Mouse (Mus musculus): ENCODE measurements at regions not wholly inside any gene's neighbourhood (a gene's known extent, or its start where the extent isn't known, plus 50 kb on each side); places are given as distances from the start of the nearest gene placed in this dataset.
A peak's percentile ranks its signal among the peaks of the same experiment; 100 is the strongest.

DNA sequence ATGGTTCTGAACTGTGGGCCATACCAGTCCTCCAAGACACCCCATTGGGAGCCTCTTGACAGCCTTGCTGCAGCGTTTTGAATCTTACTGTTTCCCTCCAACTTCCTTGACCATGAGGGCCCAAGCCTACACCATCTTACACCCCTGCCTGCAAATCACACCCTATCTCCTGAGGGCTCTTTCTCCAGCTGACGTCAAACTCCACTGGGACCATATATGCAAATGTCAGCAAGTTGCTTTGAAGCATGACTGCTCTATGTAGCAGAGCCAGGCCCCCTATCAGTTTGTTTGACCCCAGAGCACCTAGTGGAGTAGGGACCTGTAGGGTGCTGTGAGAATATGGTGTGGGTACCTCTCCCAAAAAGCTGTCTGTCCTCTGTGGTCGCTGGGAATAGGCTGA is 172.8 kb downstream of the Ttc8 start:
- H3K27ac ChIP-seq (ENCODE audit: low read depth, low read length) = no peak overlapping the region
- H3K9ac ChIP-seq (ENCODE audit: low read depth, low read length) = no peak overlapping the region
- WGBS = 58% methylated on average over 3 of the region's 3 CpGs
- no peak overlapping the region for H3K4me2 ChIP-seq (replicated peaks; ENCODE audit: low read depth)
- no peaks in the 10 kb centered on the region for H3K9me3 ChIP-seq (ENCODE audit: control insufficient read depth)
- H3K4me1 ChIP-seq (replicated peaks; ENCODE audit: control insufficient read depth, insufficient read depth, low read length) = peaks cover 7% of the 10 kb centered on the region; the same call in 1 of the 2 replicates
- H3K4me3 ChIP-seq (ENCODE audit: low read depth, low read length) = no peak overlapping the region
- no peak for ATAC-seq
- H3K36me3 ChIP-seq (ENCODE audit: control insufficient read depth, insufficient read depth) = no peaks in the 10 kb centered on the region
- TF ChIP-seq CTCF (IDR thresholded peaks at IDR 0.05; ENCODE audit: low read depth) = no peak
- no peaks in the 10 kb centered on the region for H3K27me3 ChIP-seq (replicated peaks; ENCODE audit: control insufficient read depth, insufficient read depth, low read length)

DNA sequence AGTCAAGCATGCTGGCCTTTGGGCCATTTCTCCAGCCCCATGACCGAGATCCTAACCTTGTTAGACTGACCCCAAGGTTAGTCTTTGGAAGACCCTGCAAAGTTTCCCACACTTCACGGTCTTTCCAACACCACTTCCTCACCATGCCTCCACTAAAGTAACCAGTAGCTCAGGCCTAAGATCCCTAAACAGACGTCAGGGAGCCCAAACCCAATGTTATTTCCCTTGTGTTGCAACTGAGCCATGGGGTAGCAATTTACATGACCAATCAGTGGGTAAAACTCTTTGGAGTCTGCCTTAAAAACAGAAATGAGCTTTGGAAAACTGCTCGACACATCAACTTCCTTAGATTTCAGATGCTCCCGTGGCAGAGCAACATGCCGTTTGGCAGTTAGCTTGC is 173.6 kb downstream of the Ttc8 start:
- no peak overlapping the region for H3K27ac ChIP-seq (ENCODE audit: low read depth, low read length)
- peaks cover 7% of the 10 kb centered on the region; the same call in 1 of the 2 replicates for H3K4me1 ChIP-seq (replicated peaks; ENCODE audit: control insufficient read depth, insufficient read depth, low read length)
- H3K9me3 ChIP-seq (ENCODE audit: control insufficient read depth) = no peaks in the 10 kb centered on the region
- no peak overlapping the region for H3K9ac ChIP-seq (ENCODE audit: low read depth, low read length)
- H3K27me3 ChIP-seq (replicated peaks; ENCODE audit: control insufficient read depth, insufficient read depth, low read length) = no peaks in the 10 kb centered on the region
- H3K4me2 ChIP-seq (replicated peaks; ENCODE audit: low read depth) = no peak overlapping the region
- 87% methylated on average over 6 of the region's 6 CpGs for WGBS
- no peak for ATAC-seq
- H3K4me3 ChIP-seq (ENCODE audit: low read depth, low read length) = no peak overlapping the region
- no peak for TF ChIP-seq CTCF (IDR thresholded peaks at IDR 0.05; ENCODE audit: low read depth)
- H3K36me3 ChIP-seq (ENCODE audit: control insufficient read depth, insufficient read depth) = no peaks in the 10 kb centered on the region

DNA sequence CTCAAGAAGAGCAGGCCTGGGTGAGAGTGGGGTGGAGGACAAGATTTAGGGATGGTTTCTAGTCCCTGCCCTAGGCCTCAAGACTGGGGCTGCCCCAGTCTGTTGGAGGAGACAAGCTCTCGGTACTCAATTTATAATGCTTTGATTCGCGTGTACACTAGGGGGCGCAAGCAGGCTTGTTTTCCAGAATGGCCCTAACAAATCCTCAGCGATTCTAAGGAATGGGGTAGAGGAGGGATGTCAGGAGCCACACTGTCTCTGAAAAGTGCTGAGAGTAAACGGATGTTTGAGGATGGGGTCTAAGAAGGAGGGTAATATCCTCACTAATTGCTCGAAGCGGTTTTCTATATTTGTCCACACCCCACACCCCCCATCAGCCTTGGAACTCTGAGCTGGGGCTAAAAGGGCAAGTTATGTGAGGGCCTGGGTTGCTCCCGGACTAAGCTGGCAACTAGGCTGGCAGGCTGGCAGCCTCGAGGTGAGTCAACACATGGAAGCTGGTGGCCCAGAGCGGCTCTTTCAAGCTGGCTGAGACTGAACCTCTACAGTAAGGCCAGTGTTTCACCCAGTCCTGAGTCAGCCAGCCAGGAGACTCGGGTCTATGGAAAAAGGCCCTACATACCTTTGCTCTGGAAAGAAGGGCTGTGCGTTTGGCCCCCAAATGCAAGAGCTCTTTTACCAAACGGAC is 176.7 kb downstream of the Ttc8 start:
- peak; percentile 96 for TF ChIP-seq CTCF (IDR thresholded peaks at IDR 0.05; ENCODE audit: low read depth)
- no peak overlapping the region for H3K9ac ChIP-seq (ENCODE audit: low read depth, low read length)
- peak; percentile 75 for ATAC-seq
- 20% methylated on average over 14 of the region's 14 CpGs for WGBS
- no peaks in the 10 kb centered on the region for H3K36me3 ChIP-seq (ENCODE audit: control insufficient read depth, insufficient read depth)
- H3K4me1 ChIP-seq (replicated peaks; ENCODE audit: control insufficient read depth, insufficient read depth, low read length) = peaks cover 7% of the 10 kb centered on the region; the same call in 1 of the 2 replicates
- no peaks in the 10 kb centered on the region for H3K27me3 ChIP-seq (replicated peaks; ENCODE audit: control insufficient read depth, insufficient read depth, low read length)
- H3K9me3 ChIP-seq (ENCODE audit: control insufficient read depth) = no peaks in the 10 kb centered on the region
- H3K4me2 ChIP-seq (replicated peaks; ENCODE audit: low read depth) = peak overlapping the region; percentile 39
- H3K27ac ChIP-seq (ENCODE audit: low read depth, low read length) = peak overlapping the region; percentile 82
- no peak overlapping the region for H3K4me3 ChIP-seq (ENCODE audit: low read depth, low read length)

GRCm38 (mm10) chr12:99097618-99098066 is 177.3 kb downstream of the Ttc8 start:
- peak; percentile 88 for ATAC-seq
- H3K4me3 ChIP-seq (ENCODE audit: low read depth, low read length) = no peak overlapping the region
- H3K36me3 ChIP-seq (ENCODE audit: control insufficient read depth, insufficient read depth) = no peaks in the 10 kb centered on the region
- H3K4me1 ChIP-seq (replicated peaks; ENCODE audit: control insufficient read depth, insufficient read depth, low read length) = peaks cover 7% of the 10 kb centered on the region; the same call in 1 of the 2 replicates
- WGBS = 35% methylated on average over 17 of the region's 17 CpGs
- H3K9me3 ChIP-seq (ENCODE audit: control insufficient read depth) = no peaks in the 10 kb centered on the region
- peak overlapping the region; percentile 39 for H3K4me2 ChIP-seq (replicated peaks; ENCODE audit: low read depth)
- no peak overlapping the region for H3K9ac ChIP-seq (ENCODE audit: low read depth, low read length)
- no peaks in the 10 kb centered on the region for H3K27me3 ChIP-seq (replicated peaks; ENCODE audit: control insufficient read depth, insufficient read depth, low read length)
- peak overlapping the region; percentile 82 for H3K27ac ChIP-seq (ENCODE audit: low read depth, low read length)
- no peak for TF ChIP-seq CTCF (IDR thresholded peaks at IDR 0.05; ENCODE audit: low read depth)

GRCm38 (mm10) chr12:99099881-99100280 is 179.5 kb downstream of the Ttc8 start:
- no peaks in the 10 kb centered on the region for H3K36me3 ChIP-seq (ENCODE audit: control insufficient read depth, insufficient read depth)
- no peaks in the 10 kb centered on the region for H3K9me3 ChIP-seq (ENCODE audit: control insufficient read depth)
- H3K4me3 ChIP-seq (ENCODE audit: low read depth, low read length) = no peak overlapping the region
- 71% methylated on average over 7 of the region's 7 CpGs for WGBS
- H3K27ac ChIP-seq (ENCODE audit: low read depth, low read length) = no peak overlapping the region
- H3K9ac ChIP-seq (ENCODE audit: low read depth, low read length) = no peak overlapping the region
- H3K4me1 ChIP-seq (replicated peaks; ENCODE audit: control insufficient read depth, insufficient read depth, low read length) = peaks cover 7% of the 10 kb centered on the region; the same call in 1 of the 2 replicates
- H3K27me3 ChIP-seq (replicated peaks; ENCODE audit: control insufficient read depth, insufficient read depth, low read length) = no peaks in the 10 kb centered on the region
- no peak for ATAC-seq
- H3K4me2 ChIP-seq (replicated peaks; ENCODE audit: low read depth) = no peak overlapping the region
- no peak for TF ChIP-seq CTCF (IDR thresholded peaks at IDR 0.05; ENCODE audit: low read depth)

- H3K9me3 ChIP-seq (ENCODE audit: control insufficient read depth) = no peaks in the 10 kb centered on the region
- no peak overlapping the region for H3K9ac ChIP-seq (ENCODE audit: low read depth, low read length)
- no peak overlapping the region for H3K4me2 ChIP-seq (replicated peaks; ENCODE audit: low read depth)
- H3K4me1 ChIP-seq (replicated peaks; ENCODE audit: control insufficient read depth, insufficient read depth, low read length) = no peaks in the 10 kb centered on the region
- no peak for ATAC-seq
- H3K27ac ChIP-seq (ENCODE audit: low read depth, low read length) = no peak overlapping the region
- no peak overlapping the region for H3K4me3 ChIP-seq (ENCODE audit: low read depth, low read length)
- no peaks in the 10 kb centered on the region for H3K27me3 ChIP-seq (replicated peaks; ENCODE audit: control insufficient read depth, insufficient read depth, low read length)
- no peak for TF ChIP-seq CTCF (IDR thresholded peaks at IDR 0.05; ENCODE audit: low read depth)
- WGBS = 86% methylated on average over 5 of the region's 5 CpGs
- no peaks in the 10 kb centered on the region for H3K36me3 ChIP-seq (ENCODE audit: control insufficient read depth, insufficient read depth)
Measured at GRCm38 (mm10) chr12:99108616-99109015, 188.2 kb downstream of the Ttc8 start.
